Mouse (Mus musculus): ENCODE results near the gene Baz2b. TPM values are rescaled to one million over a fixed set of nuclear protein-coding genes. Genes with fewer than 3 reads are reported as not detected.

The Baz2b gene
- polyA plus RNA-seq, 1 experiment, result 13.7 TPM

- 95% methylated on average over 2 of the region's 2 CpGs for WGBS
- Histone ChIP-seq H3K4me1 (ENCODE audit: control insufficient read depth, insufficient read depth, insufficient read length) (peaks cover 7% of the 10 kb centered on the region), H3K27me3 (ENCODE audit: control insufficient read depth, insufficient read depth, low read length) (no peaks in the 10 kb centered on the region), H3K4me3 (ENCODE audit: extremely low read depth, insufficient read depth, insufficient read length) (no peak overlapping the region), H3K36me3 (ENCODE audit: control insufficient read depth, insufficient read depth, low read length) (peaks cover 3% of the 10 kb centered on the region), H3K27ac (ENCODE audit: insufficient read depth, low read length) (no peak overlapping the region)
- no peak for TF ChIP-seq POLR2A (IDR thresholded peaks at IDR 0.05; ENCODE audit: low read depth, low read length)
- TF ChIP-seq CTCF (IDR thresholded peaks at IDR 0.05; ENCODE audit: extremely low read depth, insufficient read depth, insufficient read length, insufficient replicate concordance), result no peak
- no peak for DNase-seq (ENCODE audit: low read depth in 1 of 2, low spot score in 2 of 2)
Observed at GRCm38 (mm10) chr2:60112116-60112515, 97.5 kb downstream of the Baz2b start.

GRCm38 (mm10) chr2:60109001-60109400 is 100.6 kb downstream of the Baz2b start:
- peaks cover 3% of the 10 kb centered on the region for H3K36me3 ChIP-seq (ENCODE audit: control insufficient read depth, insufficient read depth, low read length)
- no peak overlapping the region for H3K27ac ChIP-seq (ENCODE audit: insufficient read depth, low read length)
- DNase-seq (ENCODE audit: low read depth in 1 of 2, low spot score in 2 of 2), result no peak
- TF ChIP-seq POLR2A (IDR thresholded peaks at IDR 0.05; ENCODE audit: low read depth, low read length), result no peak
- H3K4me1 ChIP-seq (ENCODE audit: control insufficient read depth, insufficient read depth, insufficient read length), result peaks cover 3% of the 10 kb centered on the region
- H3K4me3 ChIP-seq (ENCODE audit: extremely low read depth, insufficient read depth, insufficient read length), result no peak overlapping the region
- 81% methylated on average over 3 of the region's 3 CpGs for WGBS
- H3K27me3 ChIP-seq (ENCODE audit: control insufficient read depth, insufficient read depth, low read length), result no peaks in the 10 kb centered on the region

- WGBS, result 83% methylated on average over 4 of the region's 4 CpGs
- no peaks in the 10 kb centered on the region for H3K27me3 ChIP-seq (ENCODE audit: control insufficient read depth, insufficient read depth, low read length)
- H3K4me1 ChIP-seq (ENCODE audit: control insufficient read depth, insufficient read depth, insufficient read length), result no peaks in the 10 kb centered on the region
- no peak overlapping the region for H3K4me3 ChIP-seq (ENCODE audit: extremely low read depth, insufficient read depth, insufficient read length)
- H3K36me3 ChIP-seq (ENCODE audit: control insufficient read depth, insufficient read depth, low read length), result no peaks in the 10 kb centered on the region
- TF ChIP-seq POLR2A (IDR thresholded peaks at IDR 0.05; ENCODE audit: low read depth, low read length) (no peak), CTCF (IDR thresholded peaks at IDR 0.05; ENCODE audit: extremely low read depth, insufficient read depth, insufficient read length, insufficient replicate concordance) (no peak)
- no peak overlapping the region for H3K27ac ChIP-seq (ENCODE audit: insufficient read depth, low read length)
- DNase-seq (ENCODE audit: low read depth in 1 of 2, low spot score in 2 of 2), result no peak
Observed at GRCm38 (mm10) chr2:60096625-60097024, 113.0 kb downstream of the Baz2b start.

GRCm38 (mm10) chr2:60090280-60090679 is 119.4 kb downstream of the Baz2b start:
- H3K27ac ChIP-seq (ENCODE audit: insufficient read depth, low read length), result no peak overlapping the region
- H3K36me3 ChIP-seq (ENCODE audit: control insufficient read depth, insufficient read depth, low read length), result no peaks in the 10 kb centered on the region
- 92% methylated on average over 6 of the region's 6 CpGs for WGBS
- no peak overlapping the region for H3K4me3 ChIP-seq (ENCODE audit: extremely low read depth, insufficient read depth, insufficient read length)
- TF ChIP-seq POLR2A (IDR thresholded peaks at IDR 0.05; ENCODE audit: low read depth, low read length), result no peak
- no peak for TF ChIP-seq CTCF (IDR thresholded peaks at IDR 0.05; ENCODE audit: extremely low read depth, insufficient read depth, insufficient read length, insufficient replicate concordance)
- H3K27me3 ChIP-seq (ENCODE audit: control insufficient read depth, insufficient read depth, low read length), result no peaks in the 10 kb centered on the region
- no peak for DNase-seq (ENCODE audit: low read depth in 1 of 2, low spot score in 2 of 2)
- peaks cover 12% of the 10 kb centered on the region for H3K4me1 ChIP-seq (ENCODE audit: control insufficient read depth, insufficient read depth, insufficient read length)

- Histone ChIP-seq H3K4me3 (ENCODE audit: extremely low read depth, insufficient read depth, insufficient read length) (no peak overlapping the region), H3K27me3 (ENCODE audit: control insufficient read depth, insufficient read depth, low read length) (no peaks in the 10 kb centered on the region), H3K4me1 (ENCODE audit: control insufficient read depth, insufficient read depth, insufficient read length) (peaks cover 17% of the 10 kb centered on the region), H3K36me3 (ENCODE audit: control insufficient read depth, insufficient read depth, low read length) (no peaks in the 10 kb centered on the region), H3K27ac (ENCODE audit: insufficient read depth, low read length) (no peak overlapping the region)
- WGBS, result 80% methylated on average over 15 of the region's 15 CpGs
- DNase-seq (ENCODE audit: low read depth in 1 of 2, low spot score in 2 of 2), result no peak
- TF ChIP-seq POLR2A (IDR thresholded peaks at IDR 0.05; ENCODE audit: low read depth, low read length), result no peak
- no peak for TF ChIP-seq CTCF (IDR thresholded peaks at IDR 0.05; ENCODE audit: extremely low read depth, insufficient read depth, insufficient read length, insufficient replicate concordance)
Observed at GRCm38 (mm10) chr2:60089528-60090247, 120.0 kb downstream of the Baz2b start.

GRCm38 (mm10) chr2:60088785-60089527 is 120.7 kb downstream of the Baz2b start:
- DNase-seq (ENCODE audit: low read depth in 1 of 2, low spot score in 2 of 2), result no peak

More at GRCm38 (mm10) chr2:60088785-60089527, 120.7 kb downstream of the Baz2b start:
- peaks cover 19% of the 10 kb centered on the region for H3K4me1 ChIP-seq (ENCODE audit: control insufficient read depth, insufficient read depth, insufficient read length)
- no peak overlapping the region for H3K4me3 ChIP-seq (ENCODE audit: extremely low read depth, insufficient read depth, insufficient read length)
- no peaks in the 10 kb centered on the region for H3K36me3 ChIP-seq (ENCODE audit: control insufficient read depth, insufficient read depth, low read length)
- no peaks in the 10 kb centered on the region for H3K27me3 ChIP-seq (ENCODE audit: control insufficient read depth, insufficient read depth, low read length)
- H3K27ac ChIP-seq (ENCODE audit: insufficient read depth, low read length), result no peak overlapping the region
- TF ChIP-seq POLR2A (IDR thresholded peaks at IDR 0.05; ENCODE audit: low read depth, low read length) (no peak), CTCF (IDR thresholded peaks at IDR 0.05; ENCODE audit: extremely low read depth, insufficient read depth, insufficient read length, insufficient replicate concordance) (no peak)
- 75% methylated on average over 14 of the region's 14 CpGs for WGBS
